Mouse (Mus musculus) layer of hippocampus, adult 18-20 months (tissue): ENCODE data around the gene Myh6. TPM values are rescaled to one million over a fixed set of nuclear protein-coding genes. Genes with fewer than 3 reads are reported as not detected.
"Not testable (repeated sequence)": the region's sequence is repeated elsewhere in the genome, so short reads cannot be mapped to it uniquely, and the experiment has no call there.

Experiments used
- DNase-seq, 2 experiments: peaks; one replicate each; pipeline ENCODE4 v3.0.0; 2022; ENCODE audit warnings: low spot score in 2 of 2
- total RNA-seq, 2 experiments: library from RNA; stranded (reverse); gene quantifications; 2 replicates each; pipeline ENCODE4 v1.2.3; 2021

Gene Myh6
- total RNA-seq, 2 experiments from 2014 or later = 3.7 to 5.0 TPM

GRCm38 (mm10) chr14:54995457-54996138 lies 28.9 kb upstream of the Myh6 start:
- peak; percentile 47 to 79 for DNase-seq

- no peak for DNase-seq
These were observed 28.1 kb upstream of the Myh6 start for GRCm38 (mm10) chr14:54994869-54995186.

GRCm38 (mm10) chr14:54994136-54994868 lies 27.6 kb upstream of the Myh6 start, which contains the start of gene Myh7:
Gene Myh7, minus strand, starts transcription at chr14:54994626.
- no peak for DNase-seq

- no peak for DNase-seq
These were observed 26.9 kb upstream of the Myh6 start for GRCm38 (mm10) chr14:54993636-54994035.

GRCm38 (mm10) chr14:54992196-54992595 lies 25.5 kb upstream of the Myh6 start:
- no peak for DNase-seq

- peak in 1 of 2 experiments; percentile 34 for DNase-seq
These were observed 23.2 kb upstream of the Myh6 start for GRCm38 (mm10) chr14:54989886-54990441.

- no peak for DNase-seq
These were observed 22.2 kb upstream of the Myh6 start for GRCm38 (mm10) chr14:54988882-54989281.

GRCm38 (mm10) chr14:54988350-54988874 lies 21.7 kb upstream of the Myh6 start:
- DNase-seq = not testable (repeated sequence)

GRCm38 (mm10) chr14:54981934-54982333 lies 15.2 kb upstream of the Myh6 start:
- DNase-seq = no peak

GRCm38 (mm10) chr14:54978664-54979063 lies 11.9 kb upstream of the Myh6 start:
- no peak for DNase-seq

GRCm38 (mm10) chr14:54976633-54977032 lies 9.9 kb upstream of the Myh6 start, which contains the start of gene Gm17428:
Gene Gm17428, plus strand, starts transcription at chr14:54976933.
- DNase-seq = no peak

- DNase-seq = peak in 1 of 2 experiments; percentile 54
These were observed 7.5 kb upstream of the Myh6 start for GRCm38 (mm10) chr14:54974068-54974791.

- DNase-seq = not testable (repeated sequence)
These were observed 6.1 kb upstream of the Myh6 start for GRCm38 (mm10) chr14:54972786-54973185.

GRCm38 (mm10) chr14:54968344-54968743 lies 1.6 kb upstream of the Myh6 start:
- DNase-seq = no peak

- no peak for DNase-seq
These were observed 1.1 kb upstream of the Myh6 start for GRCm38 (mm10) chr14:54967874-54968273.

- no peak for DNase-seq
These were observed 1.1 kb downstream of the Myh6 start for GRCm38 (mm10) chr14:54965631-54966030.

GRCm38 (mm10) chr14:54965044-54965443 lies 1.7 kb downstream of the Myh6 start:
- DNase-seq = no peak

- no peak for DNase-seq
These were observed 3.0 kb downstream of the Myh6 start for GRCm38 (mm10) chr14:54963727-54964126.

- no peak for DNase-seq
These were observed 4.0 kb downstream of the Myh6 start for GRCm38 (mm10) chr14:54962714-54963113.

- DNase-seq = no peak
These were observed 5.2 kb downstream of the Myh6 start for GRCm38 (mm10) chr14:54961487-54961886.

GRCm38 (mm10) chr14:54960769-54961168 lies 6.0 kb downstream of the Myh6 start:
- peak; percentile 60 to 84 for DNase-seq
